Mouse (Mus musculus): ENCODE data around the gene Nipsnap1.
A peak's percentile ranks its signal among the peaks of the same experiment; 100 is the strongest.

Nipsnap1 gene

DNA sequence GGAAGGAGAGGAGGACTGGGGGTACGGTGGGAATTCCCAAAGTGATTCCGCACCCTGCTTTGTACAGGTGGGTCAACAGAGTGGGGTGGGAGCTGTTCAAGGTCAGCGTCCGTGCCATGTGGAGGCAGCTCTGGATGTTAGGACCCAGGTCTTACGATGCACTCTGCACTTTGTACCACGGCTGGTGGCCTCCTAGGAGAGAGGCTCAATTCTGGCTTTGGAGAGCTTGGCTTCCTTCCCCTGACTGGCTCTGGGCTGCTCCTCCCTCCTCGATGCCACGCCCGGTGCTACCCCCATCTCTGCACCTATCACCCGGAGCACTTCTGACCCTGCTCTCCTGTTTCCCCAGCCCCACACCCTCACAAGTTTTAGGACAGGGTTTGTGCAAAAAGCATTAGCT is 800 bp downstream of the Nipsnap1 start:
- no peak for DNase-seq

DNA sequence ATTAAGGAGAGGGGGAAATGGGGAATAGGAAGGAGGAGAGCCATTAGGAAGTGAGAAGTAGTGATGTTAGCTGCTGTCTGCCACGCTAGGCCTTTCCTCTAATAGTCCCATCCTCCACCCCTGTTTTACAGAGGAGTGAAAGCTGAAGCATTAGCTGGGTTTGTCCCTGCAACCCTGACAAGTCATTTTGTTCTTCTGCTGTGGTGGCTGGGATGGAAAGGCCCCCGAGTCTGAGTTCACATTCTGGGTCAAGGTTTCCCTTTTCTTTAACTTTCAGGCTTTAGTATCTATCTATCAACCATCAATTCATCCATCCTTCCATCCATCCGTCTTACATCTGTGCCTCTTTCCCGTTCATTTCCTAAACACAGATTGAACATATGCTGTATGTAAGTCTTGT is 7.3 kb downstream of the Nipsnap1 start:
- DNase-seq = no peak

DNA sequence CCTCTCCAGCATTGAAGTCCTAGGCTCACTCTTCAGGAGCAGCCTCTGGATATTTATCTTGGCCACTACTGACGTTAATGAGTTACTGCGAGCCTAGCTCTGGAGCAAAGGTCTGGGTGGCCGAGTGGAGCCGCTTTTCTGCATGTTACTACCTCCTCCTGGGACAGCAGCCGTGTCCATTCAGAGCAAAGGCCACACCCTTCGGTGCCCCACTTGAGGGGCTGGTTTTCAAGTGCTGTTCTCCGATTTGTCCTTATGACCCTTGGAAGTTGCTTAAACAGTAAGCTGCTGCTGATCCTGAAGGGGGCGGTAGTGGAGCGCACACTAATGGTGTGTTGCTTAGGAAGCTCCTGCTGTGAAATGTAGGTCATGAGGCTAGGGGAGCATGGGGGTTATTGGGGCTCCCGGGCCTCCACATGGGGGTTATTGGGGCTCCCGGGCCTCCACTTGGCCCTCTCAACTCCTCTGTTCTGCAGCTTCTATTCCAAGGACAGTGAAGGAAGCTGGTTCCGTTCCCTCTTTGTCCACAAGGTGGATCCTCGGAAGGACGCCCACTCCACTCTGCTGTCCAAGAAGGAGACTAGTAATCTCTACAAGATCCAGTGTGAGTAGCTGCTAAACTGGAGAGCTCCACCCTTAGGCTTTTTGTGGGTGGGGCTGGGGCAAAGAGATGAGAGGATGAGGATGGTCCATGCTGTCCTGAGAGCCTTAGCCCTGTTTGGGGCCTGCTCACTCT is 9.3 kb downstream of the Nipsnap1 start:
- DNase-seq = peak; percentile 88

DNA sequence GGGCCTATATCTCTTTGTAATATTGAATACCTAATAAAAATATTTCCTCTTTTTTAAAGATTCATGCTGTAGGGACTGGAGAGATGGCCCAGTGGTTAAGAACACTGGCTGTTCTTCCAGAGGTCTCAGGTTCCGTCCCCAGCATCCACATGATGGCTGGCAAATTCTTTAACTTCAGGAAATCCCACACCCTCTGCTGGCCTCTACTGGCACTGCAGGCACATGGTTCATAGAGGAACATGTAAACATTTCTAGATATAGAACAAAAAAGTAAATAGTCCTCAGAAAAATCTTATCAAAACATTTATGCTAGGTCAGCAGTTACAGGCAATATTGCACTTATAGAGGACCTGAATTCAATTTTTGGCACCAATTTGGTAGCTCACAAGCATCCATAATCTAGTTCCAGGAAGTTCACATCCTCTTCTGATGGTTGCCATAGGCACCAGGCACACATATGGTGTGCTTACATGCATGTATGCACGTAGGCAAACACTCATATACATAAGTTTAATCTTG is 11.7 kb downstream of the Nipsnap1 start:
- DNase-seq = peak; percentile 76

DNA sequence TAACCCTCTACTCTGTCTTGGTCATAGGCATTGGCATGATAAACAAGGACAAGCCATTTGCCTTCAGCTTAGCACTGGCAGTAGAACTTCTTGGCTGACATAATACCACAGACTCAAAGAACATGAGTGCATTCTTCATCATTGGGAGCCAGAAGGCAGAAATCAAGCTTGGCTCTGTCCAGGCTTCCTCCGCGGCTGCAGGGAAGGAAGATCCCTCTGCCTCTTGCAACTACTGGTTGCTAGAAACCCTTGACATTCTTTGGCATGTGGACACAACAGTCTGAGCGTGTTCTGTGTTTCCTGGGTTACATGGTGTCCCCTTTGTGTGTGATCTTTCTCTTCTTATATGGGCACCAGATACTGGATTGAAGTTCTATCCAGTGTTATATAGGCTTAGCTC is 13.2 kb downstream of the Nipsnap1 start:
- no peak for DNase-seq

DNA sequence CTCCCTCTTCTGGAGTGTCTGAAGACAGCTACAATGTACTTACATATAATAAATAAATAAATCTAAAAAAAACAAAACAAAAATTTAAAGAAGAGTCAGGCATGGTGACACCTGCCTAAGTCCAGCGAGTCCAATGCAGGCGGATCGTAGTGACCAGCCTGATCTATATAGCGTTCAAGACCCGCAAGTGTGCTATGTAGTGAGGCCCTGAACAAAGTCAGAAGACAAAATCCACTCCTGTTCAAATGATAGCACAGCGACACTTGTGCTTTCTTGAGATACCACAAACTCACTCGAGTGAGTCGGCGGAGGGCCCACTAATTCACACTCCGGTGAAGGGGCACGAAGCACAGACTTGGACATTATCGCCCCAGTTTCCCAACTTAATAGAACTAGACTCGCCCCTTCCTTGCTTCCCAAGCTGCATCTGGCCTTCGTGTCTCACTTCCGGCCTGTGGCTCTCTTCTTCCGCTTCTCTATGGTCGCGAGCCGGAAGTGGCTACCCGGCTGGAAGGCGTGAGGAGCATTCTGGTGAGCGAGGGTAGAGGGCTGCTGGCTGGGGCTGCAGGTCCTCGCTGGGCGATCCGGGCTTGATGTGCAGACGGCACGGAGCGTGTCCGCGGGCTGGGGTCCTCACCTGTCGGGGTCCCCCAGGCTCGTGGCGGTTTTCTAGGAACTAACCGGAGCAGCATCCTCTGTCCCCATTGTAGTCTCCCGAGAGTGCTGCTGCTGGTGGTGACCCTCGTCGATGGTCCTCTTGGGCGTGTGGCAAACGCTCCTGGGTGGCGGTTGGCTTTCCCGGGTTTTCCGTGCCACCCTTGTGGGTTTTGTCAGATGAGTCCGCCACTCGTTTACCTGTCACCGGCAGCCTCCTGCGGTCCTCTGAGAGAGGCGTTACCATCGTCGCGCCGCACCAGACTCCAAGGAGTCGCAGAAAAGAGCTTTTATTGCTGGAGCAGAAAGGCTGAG is 21.4 kb downstream of the Nipsnap1 start, which contains the start of gene Thoc5:
TSS of gene Thoc5 (plus strand) at position 473 of the 969 bp plus-strand sequence.
- peak; percentile 87 for DNase-seq

DNA sequence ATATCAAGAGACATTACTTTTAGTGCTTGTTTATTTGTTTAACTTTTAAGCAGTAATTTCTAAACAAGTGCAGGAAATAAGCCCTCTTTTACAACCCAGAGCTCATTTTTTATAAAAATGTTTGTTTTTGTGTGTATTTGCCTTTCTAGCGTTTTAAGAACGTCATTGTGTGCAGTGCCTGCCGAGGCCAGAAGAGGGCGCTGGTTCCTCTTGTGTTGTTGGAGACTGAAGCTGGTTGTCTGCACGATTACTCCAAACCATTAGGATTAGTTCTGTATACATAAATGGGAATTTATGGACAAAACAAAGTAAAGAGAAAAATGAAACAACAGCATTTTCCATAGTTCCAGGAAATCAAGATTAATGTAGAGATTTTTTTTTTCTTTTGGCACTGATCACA is 26.7 kb downstream of the Nipsnap1 start:
- peak; percentile 15 for DNase-seq

DNA sequence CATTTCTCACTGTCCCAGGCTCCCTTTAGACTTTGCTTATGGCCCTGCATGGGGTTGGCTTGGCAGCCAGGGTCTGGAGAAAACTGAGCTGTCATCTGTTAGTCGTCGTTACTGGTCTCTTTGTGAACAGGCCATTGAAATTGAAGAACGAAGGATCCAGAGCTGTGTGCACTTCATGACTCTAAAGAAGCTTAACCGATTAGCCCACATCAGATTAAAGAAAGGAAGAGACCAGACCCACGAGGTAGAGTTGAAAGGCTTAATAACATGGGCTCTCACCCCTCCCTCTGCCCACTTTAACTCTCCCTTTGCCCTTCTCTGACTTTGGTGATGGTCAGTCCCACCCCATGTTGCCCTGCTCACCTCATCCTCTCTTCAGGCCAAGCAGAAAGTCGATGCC is 28.2 kb downstream of the Nipsnap1 start:
- no peak for DNase-seq

DNA sequence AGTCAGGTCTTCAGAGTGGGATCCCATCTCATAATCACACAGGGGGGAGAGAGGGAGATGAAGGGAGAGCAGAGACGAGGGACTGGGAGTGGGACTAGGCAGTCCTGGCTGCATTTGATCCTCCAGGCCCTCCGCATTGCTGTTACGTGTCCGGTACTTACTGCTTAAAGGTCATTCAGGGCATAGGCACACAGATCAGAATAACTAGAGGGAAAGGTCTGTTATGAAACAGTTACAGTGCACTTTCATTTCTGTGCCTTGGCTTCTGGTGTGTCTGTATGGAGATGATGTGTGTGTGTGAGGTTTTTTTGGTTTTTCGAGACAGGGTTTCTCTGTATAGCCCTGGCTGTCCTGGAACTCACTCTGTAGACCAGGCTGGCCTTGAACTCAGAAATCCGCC is 32.5 kb downstream of the Nipsnap1 start:
- no peak for DNase-seq

DNA sequence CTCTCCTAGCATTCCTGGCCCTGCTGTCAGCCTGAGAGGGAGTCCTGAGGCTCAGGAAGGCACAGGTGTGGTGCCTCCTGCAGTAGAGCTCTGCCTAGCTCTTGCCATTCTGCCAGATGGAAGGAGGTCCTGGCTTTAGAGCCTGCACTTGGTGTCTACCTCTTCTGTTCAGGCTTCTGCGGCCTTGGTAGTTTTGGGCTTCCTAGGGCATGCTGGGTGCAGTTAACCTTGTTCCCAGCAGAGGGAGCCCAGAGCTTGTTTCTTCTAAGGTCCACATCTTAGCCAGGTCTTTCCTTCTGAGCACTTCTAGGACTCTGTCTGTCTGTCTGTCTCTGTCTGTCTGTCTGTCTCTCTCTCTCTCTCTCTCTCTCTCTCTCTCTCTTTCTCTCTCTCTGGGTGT is 42.3 kb downstream of the Nipsnap1 start:
- peak; percentile 76 for DNase-seq

DNA sequence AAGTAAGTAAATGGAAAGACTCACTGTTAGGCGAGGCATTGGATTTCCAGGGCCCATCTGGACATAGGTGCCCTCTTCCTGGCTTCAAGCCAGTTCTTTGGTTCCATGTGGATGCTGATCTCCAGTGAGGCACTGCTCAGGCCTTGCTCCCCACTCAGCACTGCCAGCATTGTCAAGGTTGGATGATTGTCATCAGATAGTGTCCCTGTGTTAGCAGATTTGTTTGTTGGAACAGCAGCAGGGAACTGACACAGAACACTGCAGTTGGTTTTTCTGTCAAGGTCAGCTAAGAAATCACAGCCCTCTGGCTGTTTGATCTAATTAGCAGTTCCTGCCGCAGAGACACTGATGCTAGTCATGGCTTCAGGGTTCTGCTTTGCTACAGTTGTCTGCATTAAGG is 47.5 kb downstream of the Nipsnap1 start:
- no peak for DNase-seq

DNA sequence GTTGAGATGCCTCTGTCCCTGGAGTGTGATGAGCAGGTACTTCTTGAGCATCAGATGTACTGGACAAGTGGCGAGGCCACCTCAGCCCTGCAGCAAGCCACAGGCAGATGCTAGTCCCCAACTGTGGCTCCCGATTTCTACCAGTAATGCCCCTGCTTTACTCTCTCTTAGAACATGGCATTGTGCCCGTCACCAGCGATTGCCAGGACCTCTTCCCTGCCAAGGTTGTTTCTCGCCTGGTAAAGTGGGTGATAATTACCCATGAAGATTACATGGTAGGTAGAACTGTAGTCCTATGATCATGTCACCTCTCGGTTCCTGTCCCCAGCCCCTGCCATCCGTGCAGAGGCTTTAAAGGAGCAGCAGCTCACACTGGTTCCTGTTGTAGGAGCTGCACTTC is 48.0 kb downstream of the Nipsnap1 start:
- no peak for DNase-seq

DNA sequence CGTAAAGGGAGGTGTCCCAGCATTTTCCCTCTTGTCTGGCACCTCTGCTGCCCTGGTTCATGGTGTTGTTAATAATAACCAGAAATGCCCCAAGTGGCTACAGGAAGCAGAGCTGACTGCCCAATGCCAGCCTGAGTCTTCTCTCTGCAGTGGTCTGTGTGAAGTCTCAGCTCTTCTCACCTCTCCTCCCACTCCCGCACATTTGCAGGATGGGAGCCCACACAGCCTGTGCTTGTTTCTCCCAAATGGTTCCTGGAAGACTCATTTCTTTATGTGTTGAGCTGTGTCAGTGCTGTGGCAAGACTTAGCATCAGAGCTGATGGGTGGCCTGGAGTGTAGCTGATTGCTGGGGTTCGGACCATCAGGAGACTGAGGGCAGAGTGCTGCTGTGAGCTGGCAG is 53.5 kb downstream of the Nipsnap1 start:
- DNase-seq = no peak

DNA sequence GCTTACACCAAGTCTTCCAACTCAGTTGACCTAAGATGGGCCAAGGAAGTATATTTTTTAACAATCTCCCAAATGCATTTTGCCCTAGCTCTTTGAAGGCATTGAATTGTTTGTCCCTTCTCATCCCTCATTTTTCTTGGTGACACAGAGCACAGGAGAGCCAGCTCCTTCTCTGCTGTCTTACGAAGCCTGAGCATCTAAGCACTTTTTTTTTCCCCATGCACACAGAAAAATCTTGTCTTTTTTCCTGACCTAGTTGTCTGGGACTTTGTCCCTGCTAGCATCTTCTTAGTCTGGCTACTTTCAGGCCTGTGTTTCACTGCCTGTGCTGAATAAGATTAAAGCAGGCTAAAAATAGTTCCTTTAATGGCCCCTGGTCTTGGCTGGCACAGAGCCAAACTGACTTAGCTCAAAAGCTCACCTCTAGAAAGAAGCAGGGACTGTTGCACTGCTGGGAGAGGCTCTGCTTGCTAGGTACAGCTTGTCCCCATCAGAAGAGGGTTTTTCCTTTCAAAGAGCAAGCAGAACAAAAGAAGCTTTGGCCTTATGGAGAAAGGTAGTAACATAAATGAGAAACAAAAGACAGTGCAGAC is 57.4 kb downstream of the Nipsnap1 start:
- peak; percentile 30 for DNase-seq

DNA sequence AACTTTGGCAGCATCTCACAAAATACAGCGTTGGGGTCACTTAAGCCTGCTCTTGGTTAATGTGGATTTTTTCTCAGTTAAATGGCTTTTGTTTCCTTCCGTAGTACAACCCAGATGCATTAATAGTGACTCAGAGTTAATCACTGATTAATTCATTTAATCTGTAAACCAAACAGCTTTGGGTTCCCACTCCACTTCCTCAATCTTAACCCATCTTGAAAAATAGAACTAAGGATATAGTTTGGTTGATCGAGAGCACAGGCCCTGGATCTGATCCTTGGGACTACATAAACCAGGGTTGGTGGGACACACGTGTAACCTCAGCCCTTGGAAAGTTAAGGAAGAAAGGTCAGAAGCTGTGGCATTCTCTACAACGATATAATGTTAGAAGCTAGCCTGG is 62.5 kb downstream of the Nipsnap1 start:
- DNase-seq = no peak
